Mouse (Mus musculus): Measurements from ENCODE around the gene Gm42688. TPM values are rescaled to one million over a fixed set of nuclear protein-coding genes. Genes with fewer than 3 reads are reported as not detected.

Gene Gm42688
- polyA plus RNA-seq, 1 experiment from 2014 or later: 2.1 TPM

- Histone ChIP-seq H3K9ac (ENCODE audit: low read length) (no peak overlapping the region), H3K4me1 (ENCODE audit: control insufficient read depth, insufficient read depth, low read length) (peaks cover 15% of the 10 kb centered on the region), H3K4me2 (ENCODE audit: low read depth) (no peak overlapping the region), H3K9me3 (ENCODE audit: control insufficient read depth, low read length) (no peaks in the 10 kb centered on the region), H3K27ac (ENCODE audit: low read depth, low read length) (no peak overlapping the region), H3K4me3 (ENCODE audit: low read depth, low read length) (no peak overlapping the region), H3K36me3 (ENCODE audit: control insufficient read depth, insufficient read depth, low read length) (no peaks in the 10 kb centered on the region), H3K27me3 (ENCODE audit: control insufficient read depth, insufficient read depth, low read length) (no peaks in the 10 kb centered on the region)
- DNase-seq (ENCODE audit: low spot score) (no peak), ATAC-seq (ENCODE audit: insufficient read depth, low FRiP score, low TSS enrichment) (no peak)
- WGBS: 92% methylated on average over 5 of the region's 5 CpGs
These were observed 26.0 kb downstream of the Gm42688 start for GRCm38 (mm10) chr6:83127419-83127818.

GRCm38 (mm10) chr6:83131469-83132034 is 30.1 kb downstream of the Gm42688 start:
- no peak overlapping the region for H3K4me2 ChIP-seq (ENCODE audit: low read depth)
- H3K4me3 ChIP-seq (ENCODE audit: low read depth, low read length): no peak overlapping the region
- no peak overlapping the region for H3K27ac ChIP-seq (ENCODE audit: low read depth, low read length)
- DNase-seq (ENCODE audit: low spot score) (no peak), ATAC-seq (ENCODE audit: insufficient read depth, low FRiP score, low TSS enrichment) (no peak)
- H3K4me1 ChIP-seq (ENCODE audit: control insufficient read depth, insufficient read depth, low read length): peaks cover 5% of the 10 kb centered on the region
- 83% methylated on average over 6 of the region's 6 CpGs for whole genome bisulfite sequencing
- H3K36me3 ChIP-seq (ENCODE audit: control insufficient read depth, insufficient read depth, low read length): no peaks in the 10 kb centered on the region
- H3K27me3 ChIP-seq (ENCODE audit: control insufficient read depth, insufficient read depth, low read length): no peaks in the 10 kb centered on the region
- H3K9ac ChIP-seq (ENCODE audit: low read length): no peak overlapping the region
- H3K9me3 ChIP-seq (ENCODE audit: control insufficient read depth, low read length): no peaks in the 10 kb centered on the region

- Histone ChIP-seq H3K9ac (ENCODE audit: low read length) (no peak overlapping the region), H3K27ac (ENCODE audit: low read depth, low read length) (no peak overlapping the region), H3K36me3 (ENCODE audit: control insufficient read depth, insufficient read depth, low read length) (no peaks in the 10 kb centered on the region), H3K27me3 (ENCODE audit: control insufficient read depth, insufficient read depth, low read length) (no peaks in the 10 kb centered on the region), H3K4me3 (ENCODE audit: low read depth, low read length) (no peak overlapping the region), H3K9me3 (ENCODE audit: control insufficient read depth, low read length) (no peaks in the 10 kb centered on the region), H3K4me1 (ENCODE audit: control insufficient read depth, insufficient read depth, low read length) (peaks cover 5% of the 10 kb centered on the region), H3K4me2 (ENCODE audit: low read depth) (no peak overlapping the region)
- DNase-seq (ENCODE audit: low spot score) (no peak), ATAC-seq (ENCODE audit: insufficient read depth, low FRiP score, low TSS enrichment) (no peak)
- 84% methylated on average over 9 of the region's 9 CpGs for WGBS
These were observed 30.9 kb downstream of the Gm42688 start for GRCm38 (mm10) chr6:83132176-83132919.

GRCm38 (mm10) chr6:83134226-83134625 is 32.8 kb downstream of the Gm42688 start:
- Histone ChIP-seq H3K4me1 (ENCODE audit: control insufficient read depth, insufficient read depth, low read length) (peaks cover 19% of the 10 kb centered on the region), H3K4me3 (ENCODE audit: low read depth, low read length) (no peak overlapping the region), H3K9ac (ENCODE audit: low read length) (no peak overlapping the region), H3K36me3 (ENCODE audit: control insufficient read depth, insufficient read depth, low read length) (no peaks in the 10 kb centered on the region), H3K4me2 (ENCODE audit: low read depth) (no peak overlapping the region), H3K9me3 (ENCODE audit: control insufficient read depth, low read length) (no peaks in the 10 kb centered on the region), H3K27me3 (ENCODE audit: control insufficient read depth, insufficient read depth, low read length) (no peaks in the 10 kb centered on the region), H3K27ac (ENCODE audit: low read depth, low read length) (no peak overlapping the region)
- DNase-seq (ENCODE audit: low spot score): no peak
- 87% methylated on average over 3 of the region's 3 CpGs for WGBS
- no peak for ATAC-seq (ENCODE audit: insufficient read depth, low FRiP score, low TSS enrichment)

- Histone ChIP-seq H3K4me2 (ENCODE audit: low read depth) (peak within 1 kb of the TSS; percentile 91), H3K27ac (ENCODE audit: low read depth, low read length) (no peak within 1 kb of the TSS), H3K36me3 (ENCODE audit: control insufficient read depth, insufficient read depth, low read length) (no peaks in the 10 kb centered on the region), H3K27me3 (ENCODE audit: control insufficient read depth, insufficient read depth, low read length) (no peaks in the 10 kb centered on the region), H3K9ac (ENCODE audit: low read length) (peak within 1 kb of the TSS; percentile 98), H3K9me3 (ENCODE audit: control insufficient read depth, low read length) (no peaks in the 10 kb centered on the region), H3K4me3 (ENCODE audit: low read depth, low read length) (peak within 1 kb of the TSS; percentile 58), H3K4me1 (ENCODE audit: control insufficient read depth, insufficient read depth, low read length) (peaks cover 21% of the 10 kb centered on the region)
- ATAC-seq (ENCODE audit: insufficient read depth, low FRiP score, low TSS enrichment) (no peak), DNase-seq (ENCODE audit: low spot score) (no peak)
- 57% methylated on average over 7 of the region's 7 CpGs for WGBS
These were observed 33.6 kb downstream of the Gm42688 start, which contains the start of gene Rtkn for GRCm38 (mm10) chr6:83134951-83135513. TSS of gene Rtkn (plus strand) at chr6:83135463.

- peak; percentile 19 for DNase-seq (ENCODE audit: low spot score)
- 5% methylated on average over 37 of the region's 37 CpGs for WGBS
- H3K27me3 ChIP-seq (ENCODE audit: control insufficient read depth, insufficient read depth, low read length): no peaks in the 10 kb centered on the region
- peak overlapping the region; percentile 98 for H3K9ac ChIP-seq (ENCODE audit: low read length)
- peak overlapping the region; percentile 91 for H3K4me2 ChIP-seq (ENCODE audit: low read depth)
- no peaks in the 10 kb centered on the region for H3K36me3 ChIP-seq (ENCODE audit: control insufficient read depth, insufficient read depth, low read length)
- no peaks in the 10 kb centered on the region for H3K9me3 ChIP-seq (ENCODE audit: control insufficient read depth, low read length)
- ATAC-seq (ENCODE audit: insufficient read depth, low FRiP score, low TSS enrichment): no peak
- H3K4me3 ChIP-seq (ENCODE audit: low read depth, low read length): peak overlapping the region; percentile 58
- H3K27ac ChIP-seq (ENCODE audit: low read depth, low read length): no peak overlapping the region
- H3K4me1 ChIP-seq (ENCODE audit: control insufficient read depth, insufficient read depth, low read length): peaks cover 21% of the 10 kb centered on the region
These were observed 34.2 kb downstream of the Gm42688 start for GRCm38 (mm10) chr6:83135571-83136161.

GRCm38 (mm10) chr6:83136291-83136880 is 35.0 kb downstream of the Gm42688 start:
- Histone ChIP-seq H3K27me3 (ENCODE audit: control insufficient read depth, insufficient read depth, low read length) (no peaks in the 10 kb centered on the region), H3K36me3 (ENCODE audit: control insufficient read depth, insufficient read depth, low read length) (no peaks in the 10 kb centered on the region), H3K9me3 (ENCODE audit: control insufficient read depth, low read length) (no peaks in the 10 kb centered on the region), H3K4me1 (ENCODE audit: control insufficient read depth, insufficient read depth, low read length) (peaks cover 22% of the 10 kb centered on the region), H3K4me2 (ENCODE audit: low read depth) (peak overlapping the region; percentile 91), H3K27ac (ENCODE audit: low read depth, low read length) (peak overlapping the region; percentile 99), H3K9ac (ENCODE audit: low read length) (peak overlapping the region; percentile 98), H3K4me3 (ENCODE audit: low read depth, low read length) (peak overlapping the region; percentile 58)
- 13% methylated on average over 5 of the region's 5 CpGs for WGBS
- no peak for DNase-seq (ENCODE audit: low spot score)
- no peak for ATAC-seq (ENCODE audit: insufficient read depth, low FRiP score, low TSS enrichment)

GRCm38 (mm10) chr6:83136881-83137575 is 35.6 kb downstream of the Gm42688 start:
- peak; percentile 79 for ATAC-seq (ENCODE audit: insufficient read depth, low FRiP score, low TSS enrichment)
- 1% methylated on average over 23 of the region's 26 CpGs for WGBS

More at GRCm38 (mm10) chr6:83136881-83137575, 35.6 kb downstream of the Gm42688 start:
- H3K9ac ChIP-seq (ENCODE audit: low read length): peak overlapping the region; percentile 98
- no peaks in the 10 kb centered on the region for H3K27me3 ChIP-seq (ENCODE audit: control insufficient read depth, insufficient read depth, low read length)
- peak overlapping the region; percentile 91 for H3K4me2 ChIP-seq (ENCODE audit: low read depth)
- peak; percentile 87 for DNase-seq (ENCODE audit: low spot score)
- peak overlapping the region; percentile 58 for H3K4me3 ChIP-seq (ENCODE audit: low read depth, low read length)
- H3K36me3 ChIP-seq (ENCODE audit: control insufficient read depth, insufficient read depth, low read length): no peaks in the 10 kb centered on the region
- peaks cover 27% of the 10 kb centered on the region for H3K4me1 ChIP-seq (ENCODE audit: control insufficient read depth, insufficient read depth, low read length)
- H3K27ac ChIP-seq (ENCODE audit: low read depth, low read length): peak overlapping the region; percentile 99
- no peaks in the 10 kb centered on the region for H3K9me3 ChIP-seq (ENCODE audit: control insufficient read depth, low read length)
